Mouse (Mus musculus) ES-Bruce4 (cell line): ENCODE data around the gene Mylk. TPM values are rescaled to one million over a fixed set of nuclear protein-coding genes. Genes with fewer than 3 reads are reported as not detected.
A peak's percentile ranks its signal among the peaks of the same experiment; 100 is the strongest.

Experiments
- H3K27ac ChIP-seq: 2 replicates; pipeline ENCODE4 v1.5.1; 2012; ENCODE audit warnings: low read length, inconsistent platforms; ENCODE audit not compliant: insufficient read depth
- H3K27me3 ChIP-seq: 2 replicates; pipeline ENCODE4 v1.6.1; 2012; ENCODE audit warnings: mild to moderate bottlenecking, low read length, inconsistent platforms; ENCODE audit not compliant: control insufficient read depth, poor library complexity, insufficient read depth, severe bottlenecking
- H3K36me3 ChIP-seq: 2 replicates; pipeline ENCODE4 v1.6.1; 2012; ENCODE audit warnings: inconsistent platforms, mild to moderate bottlenecking, low read length, moderate library complexity; ENCODE audit not compliant: control insufficient read depth, poor library complexity, insufficient read depth, severe bottlenecking
- H3K4me1 ChIP-seq: one replicate; pipeline ENCODE4 v1.8.1; 2011; ENCODE audit warnings: low read length; ENCODE audit not compliant: control insufficient read depth, insufficient read depth
- H3K4me3 ChIP-seq: 2 replicates; pipeline ENCODE4 v1.5.1; 2011; ENCODE audit warnings: low read depth, mild to moderate bottlenecking, low read length
- H3K9ac ChIP-seq: 2 replicates; pipeline ENCODE4 v1.6.1; 2012; ENCODE audit warnings: low read depth, mild to moderate bottlenecking, inconsistent platforms; ENCODE audit not compliant: poor library complexity, severe bottlenecking
- H3K9me3 ChIP-seq: replicated peaks from 2 replicates; pipeline ENCODE4 v1.6.1; 2012; ENCODE audit warnings: mild to moderate bottlenecking, low read length, inconsistent platforms; ENCODE audit not compliant: control insufficient read depth, poor library complexity, insufficient read depth, severe bottlenecking
- CTCF ChIP-seq: IDR thresholded peaks from one replicate; pipeline ENCODE4 v1.8.1; 2011; ENCODE audit warnings: low read depth, low read length
- EP300 ChIP-seq: IDR thresholded peaks from 2 replicates; pipeline ENCODE4 v1.6.1; 2011; ENCODE audit warnings: low read depth, low read length; ENCODE audit not compliant: insufficient read depth
- POLR2A ChIP-seq: IDR thresholded peaks from one replicate; pipeline ENCODE4 v1.8.1; 2011; ENCODE audit warnings: low read length; ENCODE audit not compliant: insufficient read depth
- polyA plus RNA-seq: library from polyadenylated mRNA; stranded (reverse); fragments of >200 nt; gene quantifications from 2 replicates; pipeline ENCODE4 v1.2.4, GENCODE M21; 2011; ENCODE audit warnings: low read depth; ENCODE audit not compliant: missing spikeins, insufficient read depth, insufficient read length

The Mylk gene
- polyA plus RNA-seq, 1 experiment = 1.4 TPM

GRCm38 (mm10) chr16:34996133-34996532, 251.1 kb downstream of the Mylk start:
- TF ChIP-seq CTCF = no peak
- no peak for TF ChIP-seq POLR2A
- TF ChIP-seq EP300 = no peak
- Histone ChIP-seq H3K9ac (no peak overlapping the region), H3K27me3 (no peaks in the 10 kb centered on the region), H3K27ac (no peak overlapping the region), H3K4me1 (no peaks in the 10 kb centered on the region), H3K9me3 (no peaks in the 10 kb centered on the region), H3K36me3 (no peaks in the 10 kb centered on the region), H3K4me3 (no peak overlapping the region)

GRCm38 (mm10) chr16:34997052-34997451, 252.0 kb downstream of the Mylk start:
- no peaks in the 10 kb centered on the region for H3K27me3 ChIP-seq
- H3K9me3 ChIP-seq = no peaks in the 10 kb centered on the region
- no peak for TF ChIP-seq POLR2A
- no peak for TF ChIP-seq CTCF
- no peak for TF ChIP-seq EP300
- no peak overlapping the region for H3K9ac ChIP-seq
- H3K4me1 ChIP-seq = no peaks in the 10 kb centered on the region
- no peak overlapping the region for H3K4me3 ChIP-seq
- no peak overlapping the region for H3K27ac ChIP-seq
- H3K36me3 ChIP-seq = no peaks in the 10 kb centered on the region

GRCm38 (mm10) chr16:34997576-34997975, 252.6 kb downstream of the Mylk start:
- Histone ChIP-seq H3K36me3 (no peaks in the 10 kb centered on the region), H3K9me3 (no peaks in the 10 kb centered on the region), H3K4me3 (no peak overlapping the region), H3K27ac (no peak overlapping the region), H3K9ac (no peak overlapping the region), H3K4me1 (no peaks in the 10 kb centered on the region), H3K27me3 (no peaks in the 10 kb centered on the region)
- no peak for TF ChIP-seq CTCF
- TF ChIP-seq EP300 = no peak
- TF ChIP-seq POLR2A = no peak

GRCm38 (mm10) chr16:34999016-34999415, 254.0 kb downstream of the Mylk start:
- Histone ChIP-seq H3K9ac (no peak overlapping the region), H3K27me3 (no peaks in the 10 kb centered on the region), H3K27ac (no peak overlapping the region), H3K36me3 (no peaks in the 10 kb centered on the region), H3K9me3 (no peaks in the 10 kb centered on the region), H3K4me1 (no peaks in the 10 kb centered on the region), H3K4me3 (no peak overlapping the region)
- TF ChIP-seq CTCF (no peak), EP300 (no peak), POLR2A (no peak)

GRCm38 (mm10) chr16:34999986-35000385, 255.0 kb downstream of the Mylk start:
- H3K27me3 ChIP-seq = no peaks in the 10 kb centered on the region
- H3K4me1 ChIP-seq = no peaks in the 10 kb centered on the region
- no peak overlapping the region for H3K4me3 ChIP-seq
- no peaks in the 10 kb centered on the region for H3K9me3 ChIP-seq
- no peak overlapping the region for H3K9ac ChIP-seq
- no peak overlapping the region for H3K27ac ChIP-seq
- no peaks in the 10 kb centered on the region for H3K36me3 ChIP-seq
- TF ChIP-seq POLR2A = no peak
- no peak for TF ChIP-seq CTCF
- no peak for TF ChIP-seq EP300

GRCm38 (mm10) chr16:35000923-35001560, 256.0 kb downstream of the Mylk start:
- TF ChIP-seq CTCF = no peak
- TF ChIP-seq POLR2A = no peak
- TF ChIP-seq EP300 = no peak
- Histone ChIP-seq H3K27ac (no peak overlapping the region), H3K9me3 (no peaks in the 10 kb centered on the region), H3K4me1 (no peaks in the 10 kb centered on the region), H3K4me3 (peak overlapping the region; percentile 36), H3K27me3 (no peaks in the 10 kb centered on the region), H3K36me3 (no peaks in the 10 kb centered on the region), H3K9ac (no peak overlapping the region)
